Mouse (Mus musculus) liver, embryonic 16.5 days (tissue): Measurements from ENCODE around the gene Celf2. TPM values are rescaled to one million over a fixed set of nuclear protein-coding genes. Genes with fewer than 3 reads are reported as not detected.

ENCODE experiments used
- ATAC-seq: fragments of 200-750 bp; cut with Nextera tagmentation; 2 replicates; pipeline ENCODE4 v1.8.0; 2017; ENCODE audit warnings: low read depth, mild to moderate bottlenecking, moderate number of reproducible peaks, moderate library complexity
- H3K27ac ChIP-seq: fragments of 300-500 bp; sonication (generic); 2 replicates; pipeline ENCODE4 v1.5.1; 2014; ENCODE audit warnings: mild to moderate bottlenecking, low read length
- H3K27me3 ChIP-seq: fragments of 300-500 bp; sonication (generic); 2 replicates; pipeline ENCODE4 v1.6.1; 2014; ENCODE audit warnings: low read depth, low read length, mixed read lengths; ENCODE audit not compliant: control insufficient read depth, insufficient read depth
- H3K36me3 ChIP-seq: fragments of 300-500 bp; sonication (generic); 2 replicates; pipeline ENCODE4 v1.6.1; 2014; ENCODE audit warnings: mild to moderate bottlenecking; ENCODE audit not compliant: control insufficient read depth, insufficient read depth
- H3K4me1 ChIP-seq: fragments of 300-500 bp; sonication (generic); 2 replicates; pipeline ENCODE4 v1.6.1; 2014; ENCODE audit warnings: low read depth, low read length, mixed read lengths; ENCODE audit not compliant: control insufficient read depth
- H3K4me2 ChIP-seq: fragments of 300-500 bp; sonication (generic); 2 replicates; pipeline ENCODE4 v1.6.1; 2014; ENCODE audit warnings: low read depth, low read length, mixed read lengths
- H3K4me3 ChIP-seq: fragments of 300-500 bp; sonication (generic); 2 replicates; pipeline ENCODE4 v1.5.1; 2014; ENCODE audit warnings: low read depth, mild to moderate bottlenecking, low read length
- H3K9ac ChIP-seq: fragments of 300-500 bp; sonication (generic); 2 replicates; pipeline ENCODE4 v1.6.1; 2014; ENCODE audit warnings: low read depth, low read length
- H3K9me3 ChIP-seq: fragments of 300-500 bp; sonication (generic); replicated peaks from 2 replicates; pipeline ENCODE4 v1.6.1; 2016; ENCODE audit warnings: low read length; ENCODE audit not compliant: control insufficient read depth
- WGBS: fragments of 180-500 bp; shearing (Covaris S2); extraction: QIAGEN DNeasy Blood & Tissue Kit; methylation state at CpG from one replicate; pipeline ENCODE4 v1.1.7; 2014; ENCODE audit not compliant: insufficient replicate concordance; 5-methylcytosine and 5-hydroxymethylcytosine counted together
- polyA plus RNA-seq: library from polyadenylated mRNA; unstranded; fragments of >200 nt; fragmentation: Nextera tagmentation; extraction: Ambion mirVana; gene quantifications from 2 replicates; pipeline ENCODE4 v1.2.1, GENCODE M21; 2015

Gene Celf2
- polyA plus RNA-seq, 1 experiment from 2014 or later, result 10.0 TPM

GRCm38 (mm10) chr2:6927693-6928360, 581.5 kb downstream of the Celf2 start:
- no peaks in the 10 kb centered on the region for H3K4me1 ChIP-seq
- no peaks in the 10 kb centered on the region for H3K9me3 ChIP-seq
- H3K9ac ChIP-seq, result no peak overlapping the region
- H3K27me3 ChIP-seq, result no peaks in the 10 kb centered on the region
- ATAC-seq, result no peak
- no peak overlapping the region for H3K4me2 ChIP-seq
- H3K27ac ChIP-seq, result no peak overlapping the region
- H3K36me3 ChIP-seq, result no peaks in the 10 kb centered on the region
- H3K4me3 ChIP-seq, result no peak overlapping the region
- 60% methylated on average over 4 of the region's 4 CpGs for WGBS

DNA sequence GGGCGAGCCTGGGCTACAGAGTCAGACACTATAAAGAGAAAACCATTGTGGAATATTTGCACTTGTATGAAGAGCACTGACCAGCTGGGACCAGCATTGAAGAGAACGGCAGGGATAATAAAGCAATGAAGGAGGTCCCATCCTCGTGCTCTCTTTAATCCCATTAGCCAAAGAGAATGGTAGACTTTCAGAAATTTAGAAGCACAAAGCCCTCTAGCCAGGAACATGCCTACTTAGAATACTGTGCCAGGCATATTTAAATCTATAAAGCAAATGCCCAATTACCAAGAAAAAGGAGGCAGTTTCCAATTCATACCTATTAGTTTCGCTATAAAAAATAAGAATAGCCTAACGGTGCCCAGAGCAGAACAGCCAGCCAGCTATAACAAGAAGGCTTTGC, 583.9 kb downstream of the Celf2 start:
- Histone ChIP-seq H3K27ac (no peak overlapping the region), H3K9ac (no peak overlapping the region), H3K4me1 (no peaks in the 10 kb centered on the region), H3K36me3 (no peaks in the 10 kb centered on the region), H3K4me2 (no peak overlapping the region), H3K9me3 (no peaks in the 10 kb centered on the region), H3K27me3 (no peaks in the 10 kb centered on the region), H3K4me3 (no peak overlapping the region)
- no peak for ATAC-seq
- 69% methylated on average over 5 of the region's 5 CpGs for WGBS

DNA sequence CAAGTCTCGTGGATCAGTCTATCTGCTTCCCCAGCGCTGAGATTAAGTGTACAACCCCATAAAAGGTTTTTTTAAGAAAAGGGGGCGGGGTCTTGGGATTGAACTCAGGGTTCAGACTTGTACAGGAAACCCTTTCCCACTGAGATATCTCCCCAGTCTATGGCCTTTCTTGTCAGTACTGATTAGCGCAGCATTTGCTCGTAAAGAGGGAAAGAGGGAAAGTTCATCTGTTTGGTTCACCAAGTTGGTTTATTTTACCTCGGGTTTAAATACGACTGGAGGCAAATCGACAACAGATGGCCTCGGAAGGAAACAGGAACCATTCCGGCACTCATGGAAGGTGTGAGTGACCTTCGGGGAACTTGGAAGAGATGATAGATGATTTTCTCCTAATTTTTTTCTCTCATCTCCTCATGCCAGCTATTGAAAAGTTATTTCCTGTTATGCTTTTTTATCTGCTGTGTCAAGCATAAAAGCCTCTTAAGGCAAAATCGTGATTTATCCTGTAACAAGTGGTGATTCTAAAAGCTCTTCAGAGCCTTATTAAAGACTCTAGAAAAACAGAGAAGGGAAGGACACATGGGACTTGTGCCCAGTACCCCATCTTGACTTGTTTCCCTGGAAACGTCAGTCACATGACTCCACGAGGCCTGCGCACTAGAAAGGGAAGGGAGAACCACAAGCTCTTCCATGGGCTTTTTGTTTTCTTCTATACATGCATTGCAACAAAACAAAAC, 585.5 kb downstream of the Celf2 start:
- H3K4me2 ChIP-seq, result no peak overlapping the region
- H3K4me3 ChIP-seq, result no peak overlapping the region
- H3K9ac ChIP-seq, result no peak overlapping the region
- WGBS, result 36% methylated on average over 15 of the region's 15 CpGs
- H3K27me3 ChIP-seq, result no peaks in the 10 kb centered on the region
- no peak overlapping the region for H3K27ac ChIP-seq
- H3K36me3 ChIP-seq, result no peaks in the 10 kb centered on the region
- no peaks in the 10 kb centered on the region for H3K4me1 ChIP-seq
- H3K9me3 ChIP-seq, result no peaks in the 10 kb centered on the region
- ATAC-seq, result no peak

DNA sequence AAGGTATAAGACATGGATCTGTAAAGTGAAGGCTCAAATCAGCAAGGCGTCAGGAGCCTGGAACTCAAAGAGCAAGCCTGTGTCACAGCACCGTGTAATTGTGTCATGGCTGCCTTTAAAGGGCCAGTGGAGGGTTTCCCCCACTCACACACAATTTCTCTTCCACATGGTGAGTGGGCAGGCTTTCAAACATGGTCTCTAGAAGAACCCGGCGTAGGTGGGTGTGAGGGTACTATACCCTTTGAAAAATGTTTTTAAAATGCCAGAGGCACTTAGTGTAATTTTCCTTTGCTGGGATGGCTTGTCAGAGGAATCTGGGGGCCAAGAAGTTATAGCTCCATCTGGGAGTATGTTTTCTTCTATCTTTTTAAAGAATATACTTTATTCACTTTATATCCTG, 594.0 kb downstream of the Celf2 start:
- 65% methylated on average over 4 of the region's 4 CpGs for WGBS
- Histone ChIP-seq H3K27me3 (no peaks in the 10 kb centered on the region), H3K4me1 (no peaks in the 10 kb centered on the region), H3K36me3 (no peaks in the 10 kb centered on the region), H3K4me2 (no peak overlapping the region), H3K9me3 (no peaks in the 10 kb centered on the region), H3K4me3 (no peak overlapping the region), H3K9ac (no peak overlapping the region), H3K27ac (no peak overlapping the region)
- ATAC-seq, result no peak

GRCm38 (mm10) chr2:6913315-6913714, 596.0 kb downstream of the Celf2 start:
- H3K9me3 ChIP-seq, result no peaks in the 10 kb centered on the region
- H3K4me2 ChIP-seq, result no peak overlapping the region
- no peaks in the 10 kb centered on the region for H3K4me1 ChIP-seq
- H3K4me3 ChIP-seq, result no peak overlapping the region
- no peak overlapping the region for H3K27ac ChIP-seq
- no peaks in the 10 kb centered on the region for H3K36me3 ChIP-seq
- H3K27me3 ChIP-seq, result no peaks in the 10 kb centered on the region
- H3K9ac ChIP-seq, result no peak overlapping the region
- WGBS, result 78% methylated on average over 10 of the region's 10 CpGs
- no peak for ATAC-seq

GRCm38 (mm10) chr2:6911932-6912331, 597.4 kb downstream of the Celf2 start:
- H3K9me3 ChIP-seq, result no peaks in the 10 kb centered on the region
- H3K4me1 ChIP-seq, result no peaks in the 10 kb centered on the region
- H3K27ac ChIP-seq, result no peak overlapping the region
- WGBS, result 58% methylated on average over 7 of the region's 7 CpGs
- H3K9ac ChIP-seq, result no peak overlapping the region
- no peak for ATAC-seq
- no peak overlapping the region for H3K4me3 ChIP-seq
- no peak overlapping the region for H3K4me2 ChIP-seq
- H3K27me3 ChIP-seq, result no peaks in the 10 kb centered on the region
- no peaks in the 10 kb centered on the region for H3K36me3 ChIP-seq

GRCm38 (mm10) chr2:6909921-6910320, 599.4 kb downstream of the Celf2 start:
- Histone ChIP-seq H3K9ac (no peak overlapping the region), H3K4me3 (no peak overlapping the region), H3K4me1 (no peaks in the 10 kb centered on the region), H3K27me3 (no peaks in the 10 kb centered on the region), H3K9me3 (no peaks in the 10 kb centered on the region), H3K27ac (no peak overlapping the region), H3K36me3 (no peaks in the 10 kb centered on the region), H3K4me2 (no peak overlapping the region)
- 62% methylated on average over 7 of the region's 7 CpGs for WGBS
- no peak for ATAC-seq

DNA sequence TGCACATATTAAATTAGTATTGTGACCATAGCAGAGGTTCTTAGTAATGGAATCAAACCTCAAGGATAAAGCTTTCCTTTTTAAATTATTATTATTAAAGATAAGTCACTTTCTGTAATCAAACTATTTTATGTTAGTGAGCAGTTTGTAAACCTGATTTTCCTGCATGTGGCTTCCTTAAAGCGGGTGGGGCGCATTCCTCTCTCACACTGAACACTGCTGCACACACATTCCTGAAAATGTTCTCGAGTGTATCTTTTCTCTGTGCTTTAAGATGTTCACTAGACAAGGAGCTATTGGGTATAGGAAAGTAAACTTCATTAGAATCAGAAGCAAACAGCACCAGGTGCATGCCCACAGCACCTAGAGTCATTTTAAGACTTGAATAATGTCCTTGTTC, 605.0 kb downstream of the Celf2 start:
- no peak overlapping the region for H3K9ac ChIP-seq
- no peaks in the 10 kb centered on the region for H3K27me3 ChIP-seq
- H3K4me3 ChIP-seq, result no peak overlapping the region
- no peaks in the 10 kb centered on the region for H3K36me3 ChIP-seq
- H3K27ac ChIP-seq, result no peak overlapping the region
- no peaks in the 10 kb centered on the region for H3K9me3 ChIP-seq
- WGBS, result 62% methylated on average over 3 of the region's 3 CpGs
- H3K4me1 ChIP-seq, result no peaks in the 10 kb centered on the region
- no peak for ATAC-seq
- no peak overlapping the region for H3K4me2 ChIP-seq

GRCm38 (mm10) chr2:6903251-6903763, 606.1 kb downstream of the Celf2 start:
- Histone ChIP-seq H3K9me3 (no peaks in the 10 kb centered on the region), H3K27me3 (no peaks in the 10 kb centered on the region), H3K36me3 (no peaks in the 10 kb centered on the region), H3K4me1 (no peaks in the 10 kb centered on the region), H3K4me2 (no peak overlapping the region), H3K4me3 (no peak overlapping the region), H3K9ac (no peak overlapping the region), H3K27ac (no peak overlapping the region)
- WGBS, result 73% methylated on average over 4 of the region's 4 CpGs
- ATAC-seq, result no peak
